Mouse (Mus musculus) limb, embryonic 11.5 days (tissue): ENCODE data around the gene Slamf9. TPM values are rescaled to one million over a fixed set of nuclear protein-coding genes. Genes with fewer than 3 reads are reported as not detected.

Experiments used
- ATAC-seq: fragments of 200-750 bp; cut with Nextera tagmentation; 2 replicates; pipeline ENCODE4 v1.8.0; 2017; ENCODE audit warnings: low read depth; ENCODE audit not compliant: insufficient number of reproducible peaks, low FRiP score, low TSS enrichment
- DNase-seq: peaks from one replicate; pipeline ENCODE4 v3.0.0-alpha.2; 2015; ENCODE audit warnings: low spot score
- H3K27ac ChIP-seq: fragments of 300-500 bp; sonication (generic); replicated peaks from 2 replicates; pipeline ENCODE4 v1.5.1; 2014; ENCODE audit warnings: low read depth, mild to moderate bottlenecking, low read length
- H3K27me3 ChIP-seq: fragments of 300-500 bp; sonication (generic); 2 replicates; pipeline ENCODE4 v1.6.1; 2014; ENCODE audit warnings: mild to moderate bottlenecking, low read length, mixed read lengths; ENCODE audit not compliant: control insufficient read depth, insufficient read depth
- H3K36me3 ChIP-seq: fragments of 300-500 bp; sonication (generic); 2 replicates; pipeline ENCODE4 v1.6.1; 2014; ENCODE audit warnings: mild to moderate bottlenecking, low read length, moderate library complexity, mixed read lengths; ENCODE audit not compliant: control insufficient read depth, insufficient read depth
- H3K4me1 ChIP-seq: fragments of 300-500 bp; sonication (generic); 2 replicates; pipeline ENCODE4 v1.6.1; 2014; ENCODE audit warnings: low read length, mixed read lengths; ENCODE audit not compliant: control insufficient read depth, insufficient read depth
- H3K4me2 ChIP-seq: fragments of 300-500 bp; sonication (generic); 2 replicates; pipeline ENCODE4 v1.6.1; 2014; ENCODE audit warnings: low read depth, mild to moderate bottlenecking, moderate library complexity; ENCODE audit not compliant: severe bottlenecking
- H3K4me3 ChIP-seq: fragments of 300-500 bp; sonication (generic); 2 replicates; pipeline ENCODE4 v1.5.1; 2014; ENCODE audit warnings: low read depth, low read length
- H3K9ac ChIP-seq: fragments of 300-500 bp; sonication (generic); 2 replicates; pipeline ENCODE4 v1.6.1; 2014; ENCODE audit warnings: mild to moderate bottlenecking, low read length
- H3K9me3 ChIP-seq: fragments of 300-500 bp; sonication (generic); 2 replicates; pipeline ENCODE4 v1.6.1; 2016; ENCODE audit warnings: low read length; ENCODE audit not compliant: control insufficient read depth
- WGBS: fragments of 180-500 bp; shearing (Covaris S2); extraction: QIAGEN DNeasy Blood & Tissue Kit; methylation state at CpG from one replicate; pipeline ENCODE4 v1.1.7; 2014; 5-methylcytosine and 5-hydroxymethylcytosine counted together
- polyA plus RNA-seq: library from polyadenylated mRNA; unstranded; fragments of >200 nt; fragmentation: Nextera tagmentation; extraction: Ambion mirVana; gene quantifications from 2 replicates; pipeline ENCODE4 v1.2.1, GENCODE M21; 2014

Slamf9 gene
- polyA plus RNA-seq, 1 experiment from 2014 or later = 0.25 TPM

DNA sequence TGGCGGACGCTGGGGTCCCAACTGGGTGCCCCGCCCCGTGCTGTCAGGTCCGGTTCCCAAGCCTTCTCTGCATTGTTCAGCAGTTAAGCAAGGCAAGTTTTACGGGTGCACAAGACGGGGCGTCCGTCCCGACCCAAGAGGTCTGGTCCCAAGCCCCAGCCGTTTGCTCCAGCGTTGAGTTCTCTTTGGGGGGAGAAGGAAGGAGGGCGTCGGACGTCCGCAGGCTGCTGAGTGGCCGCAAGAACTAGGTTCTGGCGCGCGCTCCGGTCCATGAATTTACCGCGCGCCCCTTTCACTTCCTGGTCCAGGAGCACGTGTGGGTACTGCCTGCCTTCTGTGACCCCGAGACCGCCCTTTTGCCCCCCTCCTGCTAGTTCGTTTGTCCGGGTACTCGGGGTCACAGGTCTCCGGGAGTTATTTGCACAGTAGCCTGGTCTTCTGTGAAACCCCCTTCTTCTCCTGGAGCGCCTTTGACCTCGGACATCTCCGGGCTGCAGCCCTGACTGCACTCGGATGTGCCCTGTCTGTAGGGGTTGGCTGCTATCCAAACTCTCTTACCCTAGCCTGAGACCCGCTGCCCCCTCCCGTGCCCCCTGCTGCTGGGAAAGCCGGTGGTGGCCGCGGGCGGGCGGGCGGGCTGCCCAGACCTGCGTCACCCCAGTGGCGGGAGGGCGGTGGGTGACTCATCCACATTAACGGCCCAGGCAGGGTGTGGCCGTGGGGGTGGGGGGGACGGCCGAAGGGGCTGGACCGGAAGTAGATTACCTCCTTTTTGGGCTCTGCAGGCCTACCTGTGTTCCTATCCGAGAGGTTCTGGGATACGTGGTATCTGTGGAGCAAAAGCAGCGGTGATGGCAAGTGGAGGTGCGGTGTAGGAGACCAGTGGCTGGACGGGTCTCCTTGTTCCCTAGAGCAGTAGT is 25.6 kb downstream of the Slamf9 start:
- Histone ChIP-seq H3K27me3 (peaks cover 6% of the 10 kb centered on the region), H3K36me3 (peaks cover 7% of the 10 kb centered on the region), H3K9ac (peak overlapping the region; percentile 58), H3K9me3 (no peaks in the 10 kb centered on the region), H3K4me2 (peak overlapping the region; percentile 64), H3K27ac (no peak overlapping the region; the same call in 1 of the 2 replicates), H3K4me1 (peaks cover 20% of the 10 kb centered on the region), H3K4me3 (peak overlapping the region; percentile 45)
- DNase-seq (peak; percentile 49), ATAC-seq (peak; percentile 16; the same call in 1 of the 2 replicates)
- WGBS = 1% methylated on average over 55 of the region's 56 CpGs

GRCm38 (mm10) chr1:172501371-172502144 is 26.4 kb downstream of the Slamf9 start:
- Histone ChIP-seq H3K27me3 (peaks cover 6% of the 10 kb centered on the region), H3K4me3 (no peak overlapping the region), H3K9ac (no peak overlapping the region), H3K4me2 (peak overlapping the region; percentile 64), H3K36me3 (peaks cover 7% of the 10 kb centered on the region), H3K27ac (no peak overlapping the region), H3K9me3 (no peaks in the 10 kb centered on the region), H3K4me1 (peaks cover 20% of the 10 kb centered on the region)
- WGBS = 43% methylated on average over 13 of the region's 13 CpGs
- DNase-seq (no peak), ATAC-seq (no peak)

- peak overlapping the region; percentile 12; the same call in 1 of the 2 replicates for H3K4me2 ChIP-seq
- DNase-seq (no peak), ATAC-seq (no peak)
- no peak overlapping the region; the same call in 1 of the 2 replicates for H3K9ac ChIP-seq
- peaks cover 20% of the 10 kb centered on the region for H3K4me1 ChIP-seq
- no peak overlapping the region for H3K4me3 ChIP-seq
- H3K27ac ChIP-seq = no peak overlapping the region; the same call in 1 of the 2 replicates
- H3K9me3 ChIP-seq = no peaks in the 10 kb centered on the region
- H3K27me3 ChIP-seq = peaks cover 6% of the 10 kb centered on the region
- WGBS = 43% methylated on average over 13 of the region's 13 CpGs
- H3K36me3 ChIP-seq = 0 out of 2 replicates have a peak, but pooled peaks cover 3% of the 10 kb centered on the region
Observed at GRCm38 (mm10) chr1:172502145-172503110, 27.3 kb downstream of the Slamf9 start.

DNA sequence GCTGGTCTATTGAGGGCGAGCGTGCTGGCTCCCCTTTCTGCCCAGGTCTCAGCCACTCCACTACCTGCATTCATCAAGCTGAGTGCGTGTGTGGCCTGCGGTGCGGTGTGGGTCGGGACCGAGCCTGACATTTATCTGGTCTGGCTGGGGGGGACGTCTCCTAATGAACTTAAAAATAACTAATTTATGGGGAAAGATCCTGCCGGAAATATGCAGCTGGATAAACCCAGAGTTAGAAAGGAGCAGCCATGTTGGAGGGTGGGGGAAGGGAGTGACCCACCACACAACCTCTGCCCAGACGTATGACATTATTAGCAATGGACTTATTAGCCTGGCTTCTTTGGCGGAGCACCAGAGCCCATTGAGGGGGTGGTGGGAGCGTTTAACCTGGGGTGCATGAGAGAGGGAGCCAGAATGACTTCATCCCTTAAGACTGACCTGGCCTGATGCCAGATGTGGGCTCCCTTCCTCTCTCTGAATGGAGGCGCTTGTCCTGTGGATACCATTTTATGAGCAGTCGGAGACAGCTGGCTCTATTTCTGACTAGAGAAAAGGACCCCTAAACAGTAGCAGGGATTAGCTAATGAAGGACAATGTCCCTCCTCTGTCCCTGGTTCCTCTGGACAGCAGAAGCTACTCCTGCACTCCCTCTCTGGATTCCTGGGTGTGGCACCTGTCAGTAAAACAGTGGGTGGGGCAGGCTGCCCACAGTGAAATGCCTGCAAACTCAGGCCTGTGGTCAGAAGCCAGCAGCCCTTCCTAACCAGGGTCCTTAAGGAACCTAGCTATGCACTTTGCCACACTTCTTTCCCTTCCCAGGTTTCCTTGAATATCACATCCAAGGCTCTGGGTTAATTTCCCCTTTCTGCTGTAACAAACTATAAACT is 28.2 kb downstream of the Slamf9 start:
- 39% methylated on average over 14 of the region's 14 CpGs for WGBS
- Histone ChIP-seq H3K27me3 (peaks cover 6% of the 10 kb centered on the region), H3K9me3 (no peaks in the 10 kb centered on the region), H3K4me1 (peaks cover 20% of the 10 kb centered on the region), H3K9ac (0 out of 2 replicates have a peak overlapping the region, but pooled peaks have one; percentile 4), H3K4me2 (peak overlapping the region; percentile 12; the same call in 1 of the 2 replicates), H3K4me3 (no peak overlapping the region), H3K36me3 (no peaks in the 10 kb centered on the region), H3K27ac (no peak overlapping the region)
- ATAC-seq = no peak
- DNase-seq = no peak

GRCm38 (mm10) chr1:172504756-172505155 is 29.6 kb downstream of the Slamf9 start:
- Histone ChIP-seq H3K4me3 (no peak overlapping the region), H3K27ac (no peak overlapping the region), H3K36me3 (no peaks in the 10 kb centered on the region), H3K4me2 (no peak overlapping the region), H3K27me3 (peaks cover 6% of the 10 kb centered on the region), H3K9ac (no peak overlapping the region), H3K9me3 (no peaks in the 10 kb centered on the region), H3K4me1 (peaks cover 20% of the 10 kb centered on the region)
- DNase-seq (no peak), ATAC-seq (no peak)
- WGBS = 80% methylated on average over 8 of the region's 8 CpGs

- H3K4me2 ChIP-seq = no peak overlapping the region
- H3K27ac ChIP-seq = no peak overlapping the region
- peaks cover 15% of the 10 kb centered on the region for H3K4me1 ChIP-seq
- no peak overlapping the region for H3K4me3 ChIP-seq
- H3K9ac ChIP-seq = no peak overlapping the region
- no peaks in the 10 kb centered on the region for H3K36me3 ChIP-seq
- no peak for ATAC-seq
- H3K9me3 ChIP-seq = no peaks in the 10 kb centered on the region
- WGBS = 57% methylated on average over 5 of the region's 5 CpGs
- H3K27me3 ChIP-seq = no peaks in the 10 kb centered on the region
- DNase-seq = no peak
Observed at GRCm38 (mm10) chr1:172507001-172507400, 31.8 kb downstream of the Slamf9 start.

- Histone ChIP-seq H3K27me3 (no peaks in the 10 kb centered on the region), H3K4me3 (no peak overlapping the region), H3K27ac (no peak overlapping the region), H3K36me3 (no peaks in the 10 kb centered on the region), H3K9ac (no peak overlapping the region), H3K4me1 (peaks cover 10% of the 10 kb centered on the region), H3K4me2 (no peak overlapping the region), H3K9me3 (no peaks in the 10 kb centered on the region)
- ATAC-seq (no peak), DNase-seq (no peak)
- WGBS = 67% methylated on average over 3 of the region's 3 CpGs
Observed at GRCm38 (mm10) chr1:172507701-172508100, 32.5 kb downstream of the Slamf9 start.
